Comparison of ENCODE assay signal across 10 mouse cellular contexts in genomic region chr8:124321227-124321840, GRCm38 (mm10).
DNase-seq lines count a peak whose midpoint lies in the region; ATAC-seq and TF ChIP-seq lines count a peak whose summit lies in the region.
"Had no signal": no experiment of that assay in that cellular context is flagged by ENCODE, and none has a peak within 500 bp of the region (broad histone marks: within the 10 kb centered on the region; RNA-seq: fewer than 3 reads in every experiment).

No protein-coding gene starts in this region.

- H3K9ac ChIP-seq in neural tube, embryonic 12.5 days = no peak overlapping the region
- 0 out of 2 replicates have a peak overlapping the region, but pooled peaks have one; percentile 24 for H3K9ac ChIP-seq in hindbrain, postnatal 0 days (replicated peaks; ENCODE audit: low read length)
- H3K9ac ChIP-seq in stomach, postnatal 0 days (ENCODE audit: low read length) = 0 out of 2 replicates have a peak overlapping the region, but pooled peaks have one; percentile 23
- H3K9ac ChIP-seq: stomach, embryonic 15.5 days had no signal

- no peaks in the 10 kb centered on the region for H3K9me3 ChIP-seq in neural tube, embryonic 12.5 days
- no peaks in the 10 kb centered on the region for H3K9me3 ChIP-seq in hindbrain, postnatal 0 days (ENCODE audit: low read length)
- H3K9me3 ChIP-seq in stomach, postnatal 0 days (ENCODE audit: control insufficient read depth, low read length) = no peaks in the 10 kb centered on the region
- H3K9me3 ChIP-seq: stomach, embryonic 15.5 days had no signal

- ATAC-seq in frontal cortex, adult (ENCODE audit: low TSS enrichment) = peak; percentile 51; the same call in 1 of the 2 replicates
- no peak for ATAC-seq in neural tube, embryonic 12.5 days (ENCODE audit: low FRiP score, low read depth)
- ATAC-seq in hindbrain, postnatal 0 days = peak; percentile 34; the same call in 1 of the 2 replicates
- ATAC-seq in stomach, postnatal 0 days (ENCODE audit: low FRiP score, low TSS enrichment) = no peak

- H3K4me3 ChIP-seq in neural tube, embryonic 12.5 days = no peak overlapping the region
- H3K4me3 ChIP-seq in hindbrain, postnatal 0 days (ENCODE audit: low read length) = no peak overlapping the region
- H3K4me3 ChIP-seq in stomach, postnatal 0 days (ENCODE audit: low read depth, low read length) = no peak overlapping the region
- H3K4me3 ChIP-seq: stomach, embryonic 15.5 days had no signal

- H3K4me1 ChIP-seq in neural tube, embryonic 12.5 days = peaks cover 29% of the 10 kb centered on the region
- peaks cover 23% of the 10 kb centered on the region for H3K4me1 ChIP-seq in hindbrain, postnatal 0 days (ENCODE audit: insufficient read depth, low read length)
- H3K4me1 ChIP-seq in stomach, postnatal 0 days (replicated peaks; ENCODE audit: control insufficient read depth, insufficient read depth) = no peaks in the 10 kb centered on the region; the same call in 1 of the 2 replicates

- TF ChIP-seq CTCF in hindbrain, postnatal 0 days (IDR thresholded peaks at IDR 0.05; ENCODE audit: low read depth) = no peak
- no peak for TF ChIP-seq CTCF in stomach, postnatal 0 days (IDR thresholded peaks at IDR 0.05; ENCODE audit: low read depth)

- WGBS in neural tube, embryonic 12.5 days = 57% methylated on average over 12 of the region's 12 CpGs
- WGBS in hindbrain, postnatal 0 days = 23% methylated on average over 12 of the region's 12 CpGs
- 49% methylated on average over 12 of the region's 12 CpGs for WGBS in stomach, postnatal 0 days

- H3K36me3 ChIP-seq in neural tube, embryonic 12.5 days = peaks cover 32% of the 10 kb centered on the region
- H3K36me3 ChIP-seq in hindbrain, postnatal 0 days (ENCODE audit: insufficient read depth, low read length) = peaks cover 4% of the 10 kb centered on the region; the same call in 1 of the 2 replicates
- H3K36me3 ChIP-seq in stomach, postnatal 0 days (ENCODE audit: control insufficient read depth, insufficient read depth, low read length) = peaks cover 2% of the 10 kb centered on the region

- H3K4me2 ChIP-seq in neural tube, embryonic 12.5 days (replicated peaks) = 0 out of 2 replicates have a peak overlapping the region, but pooled peaks have one; percentile 7
- no peak overlapping the region for H3K4me2 ChIP-seq in hindbrain, postnatal 0 days (ENCODE audit: low read depth, low read length)
- H3K4me2 ChIP-seq in stomach, postnatal 0 days (replicated peaks; ENCODE audit: low read depth) = no peak overlapping the region
- H3K4me2 ChIP-seq: stomach, embryonic 15.5 days had no signal

- DNase-seq in frontal cortex, postnatal 25 days (ENCODE audit: low spot score in 2 of 2) = no peak
- DNase-seq in neural tube, embryonic 10.5 days (ENCODE audit: extremely low spot score, low spot score) = no peak
- peak; percentile 46 for DNase-seq in hindbrain, postnatal 0 days (ENCODE audit: low spot score)
- no peak for DNase-seq in stomach, postnatal 0 days (ENCODE audit: low spot score)
- DNase-seq in ovary, postnatal 10 days (ENCODE audit: low spot score) = no peak
- DNase-seq in B cell, adult 2 months = no peak
- DNase-seq: kidney, postnatal 36 days had no signal

- no peaks in the 10 kb centered on the region for H3K27me3 ChIP-seq in neural tube, embryonic 12.5 days (replicated peaks)
- H3K27me3 ChIP-seq in hindbrain, postnatal 0 days (ENCODE audit: insufficient read depth, low read length) = no peaks in the 10 kb centered on the region
- H3K27me3 ChIP-seq in stomach, postnatal 0 days (ENCODE audit: control insufficient read depth, insufficient read depth, low read length) = no peaks in the 10 kb centered on the region
- H3K27me3 ChIP-seq: stomach, embryonic 15.5 days had no signal

- H3K27ac ChIP-seq in neural tube, embryonic 12.5 days = no peak overlapping the region; the same call in 1 of the 2 replicates
- peak overlapping the region; percentile 67 for H3K27ac ChIP-seq in hindbrain, postnatal 0 days
- H3K27ac ChIP-seq in stomach, postnatal 0 days (replicated peaks) = 0 out of 2 replicates have a peak overlapping the region, but pooled peaks have one; percentile 18
- H3K27ac ChIP-seq: stomach, embryonic 15.5 days had no signal

- TF ChIP-seq EP300 in stomach, postnatal 0 days (optimal IDR thresholded peaks at IDR 0.05) = no peak

Comparison
In these comparisons a context has a peak if more than half of its experiments do, and no peak if none do; other contexts are left out.
1. ATAC-seq: peak in frontal cortex, adult (single experiment) and hindbrain, postnatal 0 days (single experiment); none in neural tube, embryonic 12.5 days (single experiment) and stomach, postnatal 0 days (single experiment).